Mouse (Mus musculus): ENCODE measurements around the gene Pogz.
"Not testable (repeated sequence)": the region's sequence is repeated elsewhere in the genome, so short reads cannot be mapped to it uniquely, and the experiment has no call there.

The Pogz gene

DNA sequence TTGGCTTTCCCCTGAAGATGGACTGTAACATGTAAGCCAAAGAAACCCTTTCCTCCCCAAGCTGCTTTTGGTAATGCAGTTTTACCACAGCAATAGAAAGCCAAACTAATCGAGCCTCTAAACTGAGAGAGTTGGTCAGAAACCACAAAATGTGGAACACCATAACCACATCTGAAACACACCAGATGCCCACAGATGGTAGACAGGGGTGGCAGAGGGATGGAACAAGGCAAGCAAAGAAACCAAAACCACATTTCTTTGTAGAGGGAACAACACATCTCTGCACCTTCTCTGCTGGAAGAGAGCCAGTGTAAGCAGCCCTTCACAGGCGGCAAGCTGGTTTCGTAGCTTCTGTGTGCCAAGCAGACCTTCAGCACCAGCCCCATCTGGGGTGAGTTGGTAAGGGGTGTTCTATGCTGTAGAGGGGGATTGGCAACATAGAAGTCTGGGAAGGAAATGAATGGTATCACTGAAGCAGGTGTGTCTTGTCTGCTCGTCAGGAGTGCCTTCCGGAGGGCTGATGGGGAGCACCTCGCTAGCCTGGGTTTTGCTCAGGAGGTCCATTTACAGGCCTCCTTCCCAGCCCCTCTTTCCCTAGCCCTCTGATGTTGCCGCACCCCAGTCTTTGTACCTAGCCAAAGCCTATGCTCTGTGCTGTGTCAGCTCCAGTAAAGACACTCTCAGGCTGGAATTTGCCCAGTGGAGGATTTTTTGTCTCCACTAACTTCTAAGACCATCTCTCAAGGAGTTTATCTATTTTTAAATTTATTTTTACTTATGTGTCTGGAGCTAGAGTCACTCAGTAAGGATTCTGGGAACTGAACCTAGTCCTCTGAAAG is 78.8 kb downstream of the Pogz start:
- no peak for DNase-seq (ENCODE audit: low read depth, low spot score)

DNA sequence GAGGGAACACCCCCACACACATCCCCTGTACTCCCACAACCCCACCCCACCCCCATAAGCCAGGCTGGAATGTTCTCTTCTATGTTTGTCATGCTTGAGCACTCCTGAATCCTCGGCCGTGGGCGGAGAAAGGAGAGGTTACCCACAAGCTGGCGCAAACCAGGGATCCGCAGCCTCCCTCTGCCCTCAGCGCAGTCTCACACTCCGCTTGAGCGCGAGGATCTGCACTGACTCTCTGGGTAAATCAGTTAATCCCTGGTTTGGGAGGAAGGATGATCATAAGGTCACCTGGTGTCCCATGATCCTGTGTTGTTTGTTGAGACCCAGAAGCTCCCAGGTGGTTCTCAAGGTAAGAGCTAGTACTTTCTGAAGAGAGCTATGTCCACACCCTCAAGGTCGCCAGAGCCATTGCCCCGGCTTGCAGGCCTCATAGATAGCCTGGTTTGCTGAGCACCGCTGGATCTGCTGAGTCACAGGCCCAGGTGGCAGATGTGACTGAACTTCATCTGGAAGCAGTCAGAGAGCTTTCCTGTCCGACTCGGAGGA is 80.5 kb downstream of the Pogz start:
- no peak for DNase-seq (ENCODE audit: low read depth, low spot score)

DNA sequence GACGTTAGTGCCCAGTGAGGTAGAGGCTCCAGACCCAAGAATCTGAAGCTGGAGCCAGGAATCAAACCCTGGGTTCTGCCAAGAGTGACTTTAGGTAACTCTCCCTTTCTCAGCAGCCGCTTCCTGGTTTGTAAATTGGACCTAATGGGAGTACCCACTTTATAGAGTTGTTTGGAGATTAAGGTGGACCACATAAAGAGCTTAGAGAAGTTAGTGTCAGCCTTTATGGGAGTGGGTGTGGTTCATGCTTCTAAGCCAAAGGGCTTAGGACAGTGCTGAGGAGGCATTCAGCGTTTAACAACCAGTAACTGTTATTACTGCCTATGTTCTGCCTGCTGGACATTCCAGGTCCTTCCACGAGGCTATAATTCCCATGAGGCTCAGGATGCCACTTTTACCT is 81.5 kb downstream of the Pogz start:
- DNase-seq (ENCODE audit: low read depth, low spot score), result no peak

DNA sequence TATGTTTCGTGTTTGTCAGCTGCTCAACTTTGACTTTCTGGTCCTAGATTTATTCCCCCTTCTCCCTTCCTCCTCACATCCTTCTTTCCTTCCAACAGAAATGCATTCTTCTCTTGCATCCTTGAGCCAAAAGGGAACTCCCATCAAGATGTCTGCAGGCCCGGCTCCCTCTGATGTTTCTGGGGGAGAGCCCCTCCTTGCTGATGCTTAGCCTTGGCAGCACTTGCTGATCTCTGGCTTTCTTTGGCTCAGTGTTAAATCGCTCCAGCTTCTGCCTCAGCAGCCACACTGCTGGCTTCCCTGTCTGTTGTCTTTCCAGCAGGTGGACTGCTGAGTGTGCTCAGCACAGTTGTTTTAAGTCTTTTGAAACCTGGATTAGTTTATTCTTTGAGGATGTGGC is 83.7 kb downstream of the Pogz start:
- DNase-seq (ENCODE audit: low read depth, low spot score), result no peak

- no peak for DNase-seq (ENCODE audit: low read depth, low spot score)
These were observed 85.0 kb downstream of the Pogz start for GRCm38 (mm10) chr3:94922333-94922732.

GRCm38 (mm10) chr3:94924688-94925087 is 87.3 kb downstream of the Pogz start:
- DNase-seq (ENCODE audit: low read depth, low spot score), result no peak

- not testable (repeated sequence) for DNase-seq (ENCODE audit: low read depth, low spot score)
These were observed 89.0 kb downstream of the Pogz start for GRCm38 (mm10) chr3:94926301-94926736.

DNA sequence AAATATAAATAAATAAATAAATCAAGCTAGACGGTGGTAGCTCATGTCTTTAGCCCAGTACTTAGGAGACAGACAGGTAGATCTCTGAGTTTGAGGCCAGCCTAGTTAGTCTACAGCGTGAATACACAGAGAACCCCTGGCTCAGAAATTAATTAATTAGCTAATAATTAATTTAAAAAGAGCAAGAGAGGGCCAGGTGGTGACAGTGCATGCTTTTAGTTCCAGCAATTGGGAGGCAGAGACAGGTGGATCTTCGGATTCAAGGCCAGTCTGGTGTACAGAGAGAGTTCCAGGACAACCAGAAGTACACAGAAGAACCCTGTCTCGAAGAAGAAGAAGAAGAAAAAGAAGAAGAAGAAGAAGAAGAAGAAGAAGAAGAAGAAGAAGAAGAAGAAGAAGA is 91.6 kb downstream of the Pogz start:
- DNase-seq (ENCODE audit: low read depth, low spot score), result not testable (repeated sequence)

DNA sequence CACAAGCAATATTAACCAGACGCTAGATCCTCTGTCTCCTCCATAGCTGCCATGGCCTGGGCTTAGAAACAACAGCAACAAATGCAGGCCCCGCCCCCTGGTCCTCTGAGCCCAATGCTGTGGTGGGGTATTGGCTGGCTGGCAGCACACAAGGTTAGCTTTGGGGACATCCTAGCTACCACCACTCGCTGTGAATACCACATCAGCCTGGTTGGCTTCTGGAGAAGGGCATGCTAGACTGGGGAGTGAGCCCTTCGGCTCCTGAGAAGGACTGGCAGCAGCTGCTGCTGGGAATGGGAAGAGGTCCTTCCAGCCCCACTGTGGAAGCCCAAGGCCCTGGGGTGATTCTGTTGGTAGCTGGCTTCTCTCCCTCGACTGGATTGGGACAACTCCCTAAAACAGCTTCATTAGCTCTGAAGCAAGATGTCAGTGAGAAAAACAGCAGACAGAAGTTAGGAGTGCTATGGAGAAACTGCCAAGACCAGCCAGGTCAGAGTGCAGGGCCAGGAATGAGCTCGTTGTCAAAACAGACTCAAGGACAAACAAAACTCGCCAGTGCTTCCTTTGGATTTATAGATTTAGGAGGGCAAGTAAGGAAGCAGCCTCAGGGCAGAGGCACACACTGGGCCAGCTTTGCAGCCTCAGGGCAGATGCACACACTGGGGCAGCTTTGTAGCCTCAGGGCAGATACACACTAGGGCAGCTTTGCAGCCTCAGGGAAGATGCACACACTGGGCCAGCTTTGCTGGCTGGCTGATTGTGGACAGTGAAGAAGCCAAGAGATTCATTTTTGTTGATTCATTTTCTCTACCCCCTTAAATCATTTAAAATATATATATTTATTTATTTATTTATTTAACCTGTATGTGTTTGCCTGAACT is 93.3 kb downstream of the Pogz start:
- DNase-seq (ENCODE audit: low read depth, low spot score), result not testable (repeated sequence)

DNA sequence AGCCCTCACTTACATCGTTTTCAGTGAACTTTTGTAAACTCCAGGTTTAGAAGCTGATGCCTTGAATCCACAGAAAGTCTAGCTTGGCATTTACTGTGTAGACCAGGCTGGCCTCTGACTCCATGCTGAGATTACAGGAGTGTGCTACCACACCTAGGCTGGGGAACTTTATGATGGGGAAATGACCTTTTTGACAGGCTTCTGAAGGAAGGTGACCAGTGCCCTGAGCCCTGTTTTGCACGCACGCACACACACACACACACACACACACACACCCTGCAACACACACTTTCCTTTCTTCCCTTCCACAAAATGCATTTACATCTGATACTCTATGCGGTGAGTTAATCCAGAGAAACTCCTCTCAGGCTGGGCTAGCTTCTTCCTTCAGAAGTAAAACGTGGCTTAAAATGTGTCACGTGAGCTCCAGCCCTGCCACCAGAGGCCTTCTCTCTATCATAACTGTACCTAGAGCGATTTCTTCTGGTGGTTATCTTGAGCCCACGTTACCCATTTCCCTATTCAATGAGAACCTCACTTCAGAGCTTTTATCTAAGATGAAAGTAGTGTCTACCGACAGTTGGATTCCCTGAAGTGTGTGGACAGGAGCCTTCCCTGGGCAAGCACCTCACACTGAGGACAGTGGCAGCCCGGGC is 94.2 kb downstream of the Pogz start:
- DNase-seq (ENCODE audit: low read depth, low spot score), result not testable (repeated sequence)

Data from brain, embryonic 18.5 days (tissue).